Mouse (Mus musculus) left cerebral cortex, postnatal 14 days (tissue): Measurements from ENCODE around the gene Mri1. TPM values are rescaled to one million over a fixed set of nuclear protein-coding genes. Genes with fewer than 3 reads are reported as not detected.
A peak's percentile ranks its signal among the peaks of the same experiment; 100 is the strongest.

Experiments
- DNase-seq, 2 experiments: peaks; one replicate each; pipeline ENCODE4 v3.0.0; 2021 to 2022; ENCODE audit warnings: low spot score in 2 of 2, mixed read lengths in 1 of 2
- intact Hi-C: fragments of 180-260 bp; cut with DNase I; formaldehyde crosslinking; loops from one replicate; pipeline ENCODE4 v1.15.1; 2025
- microRNA-seq, 2 experiments: library from miRNA; unstranded; fragments of <30 nt; microRNA quantifications; one replicate each; pipeline ENCODE4 v1.2.0; 2022
- total RNA-seq, 2 experiments: library from RNA; stranded (reverse); gene quantifications; 2 replicates each; pipeline ENCODE4 v1.2.3; 2021

The Mri1 gene
- total RNA-seq, 2 experiments from 2014 or later, result 18.4 to 21.8 TPM

GRCm38 (mm10) chr8:84208381-84209380, 48.4 kb downstream of the Mri1 start:
- no peak for DNase-seq
- intact Hi-C loops, result no loop called here

GRCm38 (mm10) chr8:84207811-84208210, 49.3 kb downstream of the Mri1 start:
- no peak for DNase-seq
- intact Hi-C loops, result no loop called here

GRCm38 (mm10) chr8:84206666-84207065, 50.5 kb downstream of the Mri1 start:
- no peak for DNase-seq
- intact Hi-C loops, result no loop called here

- intact Hi-C loops, result no loop called here
- no peak for DNase-seq
These were observed 52.1 kb downstream of the Mri1 start for GRCm38 (mm10) chr8:84205073-84205472.

- intact Hi-C loops, result no loop called here
These were observed 53.0 kb downstream of the Mri1 start for GRCm38 (mm10) chr8:84203975-84204772.

GRCm38 (mm10) chr8:84202938-84203917, 53.9 kb downstream of the Mri1 start:
- intact Hi-C loops, result no loop called here
- peak; percentile 62 to 78 for DNase-seq

More at GRCm38 (mm10) chr8:84203975-84204772, 53.0 kb downstream of the Mri1 start:
- DNase-seq, result no peak

GRCm38 (mm10) chr8:84202466-84202865, 54.7 kb downstream of the Mri1 start:
- DNase-seq, result no peak
- intact Hi-C loops, result no loop called here

GRCm38 (mm10) chr8:84201545-84202245, 55.4 kb downstream of the Mri1 start:
- DNase-seq, result no peak
- intact Hi-C loops, result no loop called here

GRCm38 (mm10) chr8:84200652-84201544, 56.2 kb downstream of the Mri1 start:
- peak in 1 of 2 experiments; percentile 57 for DNase-seq
- intact Hi-C loops, result no loop called here

- no peak for DNase-seq
These were observed 57.0 kb downstream of the Mri1 start for GRCm38 (mm10) chr8:84200126-84200555.

More at GRCm38 (mm10) chr8:84200126-84200555, 57.0 kb downstream of the Mri1 start:
- intact Hi-C loops, result no loop called here

Small RNAs within 50 kb of the gene (microRNA-seq; reads per million reads assigned to microRNA genes)
- gene Mir23a (7,284 to 7,326 reads per million in 2 experiments), gene Mir24-2 (0 reads per million in 2 experiments), gene Mir27a (87.3 to 103 reads per million in 2 experiments), gene Mir3074-2 (0 reads per million in 2 experiments)

Other genes with a start within 250 kb of the Mri1 start
- 1 to 10 TPM; 1.4 to 2.1 TPM for gene 2210011C24Rik, start 245.2 kb downstream of the Mri1 start, total RNA-seq
- 1 to 10 TPM; 3.5 to 3.8 TPM for gene Palm3, start 235.9 kb downstream of the Mri1 start, total RNA-seq
- gene Il27ra, start 214.7 kb downstream of the Mri1 start, total RNA-seq, result 1 to 10 TPM in 1 of 2 experiments, under 1 TPM in 1; 0.63 to 1.4 TPM
- gene Rln3, start 212.3 kb downstream of the Mri1 start, total RNA-seq, result not detected
- 1 to 10 TPM; 3.9 to 4.0 TPM for gene Gm10643, start 192.2 kb downstream of the Mri1 start, total RNA-seq
- gene Rfx1, start 190.5 kb downstream of the Mri1 start, total RNA-seq, result 10 to 100 TPM; 18.5 to 21.1 TPM
- gene Dcaf15, start 152.6 kb downstream of the Mri1 start, total RNA-seq, result 10 to 100 TPM; 21.2 to 21.5 TPM
- gene Podnl1, start 131.3 kb downstream of the Mri1 start, total RNA-seq, result not detected
- 10 to 100 TPM; 56.4 to 58.3 TPM for gene Cc2d1a, start 109.4 kb downstream of the Mri1 start, total RNA-seq
- 1 to 10 TPM; 1.5 to 3.5 TPM for gene 4930432K21Rik, start 109.3 kb downstream of the Mri1 start, total RNA-seq
- 1 to 10 TPM; 2.7 to 4.6 TPM for gene Nanos3, start 72.1 kb downstream of the Mri1 start, total RNA-seq
- gene Zswim4, start 20.3 kb downstream of the Mri1 start, total RNA-seq, result 10 to 100 TPM; 14.1 to 15.0 TPM
- gene D8Ertd738e, start 7.6 kb downstream of the Mri1 start, total RNA-seq, result 100 to 1,000 TPM; 140 to 144 TPM
- gene Ccdc130, start 13.1 kb upstream of the Mri1 start, total RNA-seq, result 10 to 100 TPM; 24.6 to 26.0 TPM
- gene Cacna1a, start 131.1 kb upstream of the Mri1 start, total RNA-seq, result 100 to 1,000 TPM; 288 to 326 TPM